Mouse (Mus musculus) CH12.LX (cell line): Measurements from ENCODE around the gene Necap1.
A peak's percentile ranks its signal among the peaks of the same experiment; 100 is the strongest.

ENCODE experiments used
- CHD2 ChIP-seq: IDR thresholded peaks from 2 replicates; pipeline ENCODE4 v1.6.1; 2011; ENCODE audit warnings: low read length, improper control_type of control experiment
- CTCF ChIP-seq, 2 experiments: IDR thresholded peaks in 1 of 2; conservative IDR thresholded peaks in 1 of 2; 2 replicates each; pipeline ENCODE4 v1.5.1; 2011 to 2012; ENCODE audit warnings: low read depth in 2 of 2, low read length in 2 of 2, improper control_type of control experiment in 1 of 2, inconsistent platforms in 1 of 2, mild to moderate bottlenecking in 1 of 2, moderate library complexity in 1 of 2
- GABPA ChIP-seq: IDR thresholded peaks from 2 replicates; pipeline ENCODE4 v1.6.1; 2012; ENCODE audit warnings: low read depth, low read length, improper control_type of control experiment, inconsistent platforms; ENCODE audit not compliant: insufficient replicate concordance
- NRF1 ChIP-seq: IDR thresholded peaks from 2 replicates; pipeline ENCODE4 v1.6.1; 2014; ENCODE audit warnings: low read depth, mild to moderate bottlenecking, inconsistent platforms, low read length, improper control_type of control experiment, moderate library complexity
- SIN3A ChIP-seq: IDR thresholded peaks from 2 replicates; pipeline ENCODE4 v1.6.1; 2012; ENCODE audit warnings: low read length, improper control_type of control experiment, inconsistent platforms

DNA sequence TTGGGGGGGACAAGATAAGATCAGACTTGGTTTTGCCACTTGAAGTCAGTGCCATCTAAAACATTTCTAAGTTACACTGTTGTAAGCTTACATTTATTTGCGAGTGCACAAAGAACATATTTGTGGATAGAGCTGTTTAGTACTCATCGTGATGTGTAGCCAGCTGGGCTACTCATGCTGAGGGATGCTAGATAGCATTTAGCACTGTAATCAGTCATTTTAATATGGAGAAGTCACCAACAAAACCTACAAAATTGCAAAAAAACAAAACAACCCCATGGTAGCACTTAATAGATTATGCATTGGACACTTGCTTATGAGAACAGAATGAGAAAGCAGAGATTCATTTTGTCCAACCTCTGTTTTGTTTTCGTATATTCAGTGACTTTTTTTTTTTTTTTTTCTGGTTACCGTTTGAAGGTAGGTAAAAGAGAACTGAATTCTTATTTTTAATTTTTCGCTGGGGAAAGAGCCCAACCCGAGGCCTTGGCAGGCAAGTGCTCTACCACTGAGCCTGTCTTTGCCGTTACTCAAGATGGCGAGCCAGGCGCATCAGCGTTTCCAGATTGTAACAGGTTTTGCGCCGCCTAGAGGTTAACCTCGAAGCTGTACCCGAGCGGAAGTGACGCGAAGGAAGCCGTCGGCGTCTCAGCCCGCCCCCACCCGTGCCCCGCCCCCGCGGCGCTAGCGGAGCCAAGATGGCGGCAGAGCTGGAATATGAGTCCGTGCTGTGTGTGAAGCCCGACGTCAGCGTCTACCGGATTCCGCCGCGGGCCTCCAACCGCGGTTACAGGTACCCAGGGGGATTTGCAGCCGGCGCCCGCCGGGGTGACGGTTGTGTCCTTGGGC is at the start of gene Necap1:
- TF ChIP-seq CTCF (conservative IDR thresholded peaks at IDR 0.05 in 1 of 2, IDR thresholded peaks at IDR 0.05 in 1 of 2; ENCODE audit: low read depth in 2 of 2, low read length in 2 of 2) = peak in 1 of 2 experiments; percentile 88; a peak in 2 of 4 replicates
- TF ChIP-seq GABPA = no peak
- TF ChIP-seq SIN3A = peak; percentile 65
- 0 out of 2 replicates have a peak, but pooled peaks have one; percentile 28 for TF ChIP-seq CHD2
- peak; percentile 56 for TF ChIP-seq NRF1
